Mouse (Mus musculus): ENCODE results near the gene Bnip3.

The Bnip3 gene

GRCm38 (mm10) chr7:138845111-138845510 is 64.2 kb downstream of the Bnip3 start:
- no peak for DNase-seq (ENCODE audit: low spot score)

DNA sequence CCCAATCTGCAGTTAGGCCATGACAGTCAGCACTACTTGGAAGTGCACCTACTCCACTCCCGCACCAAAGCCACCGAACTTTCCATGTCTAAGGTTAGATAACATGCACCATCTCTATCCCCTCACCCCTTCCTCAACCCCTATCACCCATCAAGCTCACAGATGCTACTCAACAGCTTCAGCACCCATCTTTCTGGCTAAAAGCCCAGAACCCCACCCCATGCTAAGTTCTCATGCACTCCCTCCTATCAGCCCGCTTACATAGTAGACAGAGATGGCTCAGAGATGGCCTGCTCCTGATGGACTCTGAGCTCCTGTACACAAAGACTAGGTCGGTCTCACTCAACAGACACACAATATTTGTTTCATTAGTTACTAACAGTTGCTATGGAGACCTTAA is 65.9 kb downstream of the Bnip3 start:
- no peak for DNase-seq (ENCODE audit: low spot score)

GRCm38 (mm10) chr7:138841436-138842151 is 67.7 kb downstream of the Bnip3 start:
- DNase-seq (ENCODE audit: low spot score) = no peak
